Mouse (Mus musculus) stomach, postnatal 0 days (tissue): Measurements from ENCODE around the gene Des. TPM values are rescaled to one million over a fixed set of nuclear protein-coding genes. Genes with fewer than 3 reads are reported as not detected.

ENCODE experiments used
- ATAC-seq: fragments of 200-750 bp; cut with Nextera tagmentation; 2 replicates; pipeline ENCODE4 v1.8.0; 2017; ENCODE audit not compliant: low FRiP score, low TSS enrichment
- DNase-seq: peaks from one replicate; pipeline ENCODE4 v3.0.0-alpha.2; 2016; ENCODE audit warnings: low spot score
- H3K27ac ChIP-seq: fragments of 300-500 bp; sonication (generic); replicated peaks from 2 replicates; pipeline ENCODE4 v1.5.1; 2014; ENCODE audit warnings: mild to moderate bottlenecking, control low read depth
- H3K27me3 ChIP-seq: fragments of 300-500 bp; sonication (generic); 2 replicates; pipeline ENCODE4 v1.6.1; 2014; ENCODE audit warnings: low read length; ENCODE audit not compliant: control insufficient read depth, insufficient read depth
- H3K36me3 ChIP-seq: fragments of 300-500 bp; sonication (generic); 2 replicates; pipeline ENCODE4 v1.6.1; 2014; ENCODE audit warnings: low read length, mixed read lengths; ENCODE audit not compliant: control insufficient read depth, insufficient read depth
- H3K4me1 ChIP-seq: fragments of 300-500 bp; sonication (generic); replicated peaks from 2 replicates; pipeline ENCODE4 v1.6.1; 2014; ENCODE audit warnings: antibody characterized with exemption; ENCODE audit not compliant: control insufficient read depth, insufficient read depth
- H3K4me2 ChIP-seq: fragments of 300-500 bp; sonication (generic); replicated peaks from 2 replicates; pipeline ENCODE4 v1.6.1; 2014; ENCODE audit warnings: low read depth, mild to moderate bottlenecking, control low read depth, moderate library complexity
- H3K4me3 ChIP-seq: fragments of 300-500 bp; sonication (generic); 2 replicates; pipeline ENCODE4 v1.5.1; 2014; ENCODE audit warnings: low read depth, low read length, control low read depth
- H3K9ac ChIP-seq: fragments of 300-500 bp; sonication (generic); 2 replicates; pipeline ENCODE4 v1.6.1; 2014; ENCODE audit warnings: mild to moderate bottlenecking, low read length, control low read depth, mixed read lengths
- H3K9me3 ChIP-seq: fragments of 300-500 bp; sonication (generic); 2 replicates; pipeline ENCODE4 v1.6.1; 2016; ENCODE audit warnings: low read length; ENCODE audit not compliant: control insufficient read depth
- CTCF ChIP-seq: IDR thresholded peaks from 2 replicates; pipeline ENCODE4 v1.5.1; 2016; ENCODE audit warnings: antibody characterized with exemption, low read depth, mild to moderate bottlenecking, moderate library complexity
- EP300 ChIP-seq: optimal IDR thresholded peaks from 2 replicates; pipeline ENCODE3; 2016; ENCODE audit warnings: antibody characterized with exemption
- WGBS: fragments of 180-500 bp; shearing (Covaris S2); extraction: QIAGEN DNeasy Blood & Tissue Kit; methylation state at CpG from one replicate; pipeline ENCODE4 v1.1.7; 2014; 5-methylcytosine and 5-hydroxymethylcytosine counted together
- polyA plus RNA-seq: library from polyadenylated mRNA; unstranded; fragments of >200 nt; fragmentation: Nextera tagmentation; extraction: Ambion mirVana; gene quantifications from 2 replicates; pipeline ENCODE4 v1.2.1, GENCODE M21; 2015

Des gene
- polyA plus RNA-seq, 1 experiment from 2014 or later = 291 TPM

DNA sequence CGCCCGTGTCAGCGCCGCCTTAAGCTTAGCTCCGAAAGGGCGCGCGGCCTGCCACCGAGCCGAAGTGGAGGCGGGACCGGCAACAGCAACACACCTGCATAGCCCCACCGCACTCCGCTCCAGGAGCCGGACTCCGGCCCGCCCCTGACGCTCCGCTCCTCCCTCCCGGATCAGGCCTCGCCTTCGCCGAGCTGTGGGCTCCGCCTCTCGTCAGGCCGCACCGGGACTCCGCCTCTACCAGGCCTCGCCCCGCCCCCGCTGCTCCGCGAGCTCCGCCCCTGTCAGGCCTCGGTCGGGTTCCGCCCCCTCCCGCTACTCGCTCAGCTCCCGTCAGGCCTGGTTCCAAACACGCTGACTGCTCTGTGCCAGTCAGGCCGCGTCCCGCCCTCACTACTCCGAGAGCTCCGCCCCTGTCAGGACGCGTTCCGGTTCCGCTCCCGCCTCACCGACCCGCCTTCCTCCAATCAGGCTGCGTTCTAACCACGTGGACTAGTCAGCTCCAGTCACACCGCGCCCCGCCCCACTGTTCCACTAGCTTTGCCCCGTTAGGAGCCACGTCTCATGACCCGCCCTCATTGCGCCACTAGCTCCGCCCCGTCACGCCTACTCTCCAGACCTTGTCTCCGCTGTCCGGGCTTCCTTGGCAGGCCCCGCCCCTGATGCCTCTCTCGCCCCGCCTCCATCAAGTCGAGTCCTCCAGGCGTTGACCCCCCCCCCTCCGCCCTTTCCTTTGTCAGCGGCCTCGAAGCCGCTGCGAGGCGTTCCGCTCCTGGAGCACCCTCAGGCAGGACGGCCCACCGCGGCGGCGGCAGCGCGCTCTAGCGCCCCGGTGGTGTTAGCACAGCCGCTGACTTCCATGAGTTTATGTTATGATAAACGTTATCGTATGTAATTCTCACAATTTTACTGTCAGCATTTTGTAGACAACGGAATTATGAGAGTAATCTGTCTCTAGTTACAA lies 42.6 kb upstream of the Des start, which contains the start of gene Dnpep:
Gene Dnpep, minus strand, starts transcription at position 750 of the 961 bp plus-strand sequence.
- under 1% methylated on average over 89 of the region's 92 CpGs for WGBS
- DNase-seq = peak; percentile 100
- TF ChIP-seq CTCF (peak; percentile 87), EP300 (no peak)
- H3K36me3 ChIP-seq = peaks cover 5% of the 10 kb centered on the region; the same call in 1 of the 2 replicates
- peak within 1 kb of the TSS; percentile 73 for H3K4me3 ChIP-seq
- peak within 1 kb of the TSS; percentile 95 for H3K27ac ChIP-seq
- H3K9me3 ChIP-seq = no peaks in the 10 kb centered on the region
- H3K4me2 ChIP-seq = peak within 1 kb of the TSS; percentile 60
- no peaks in the 10 kb centered on the region for H3K4me1 ChIP-seq
- no peaks in the 10 kb centered on the region for H3K27me3 ChIP-seq
- H3K9ac ChIP-seq = peak within 1 kb of the TSS; percentile 77
- peak; percentile 97 for ATAC-seq

DNA sequence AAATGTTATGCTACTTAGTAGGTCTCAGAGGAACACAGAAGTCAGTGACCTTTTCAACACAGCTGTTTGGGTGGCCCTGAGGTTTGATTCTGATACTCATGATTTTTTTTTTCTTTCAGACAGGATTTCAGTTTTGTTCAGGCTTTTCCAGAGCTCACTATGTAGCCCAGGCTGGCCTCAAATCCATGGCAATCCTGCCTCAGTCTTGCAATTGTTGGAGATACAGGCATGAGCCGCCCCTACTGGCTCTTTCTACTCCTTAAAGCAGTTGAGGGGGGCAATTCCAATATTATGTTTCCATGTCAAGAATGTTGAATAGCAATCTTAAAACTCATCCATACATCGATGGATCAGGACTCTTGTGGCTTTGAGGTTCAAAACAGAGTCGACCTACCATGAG lies 41.8 kb upstream of the Des start:
- H3K9ac ChIP-seq = peak overlapping the region; percentile 18; the same call in 1 of the 2 replicates

DNA sequence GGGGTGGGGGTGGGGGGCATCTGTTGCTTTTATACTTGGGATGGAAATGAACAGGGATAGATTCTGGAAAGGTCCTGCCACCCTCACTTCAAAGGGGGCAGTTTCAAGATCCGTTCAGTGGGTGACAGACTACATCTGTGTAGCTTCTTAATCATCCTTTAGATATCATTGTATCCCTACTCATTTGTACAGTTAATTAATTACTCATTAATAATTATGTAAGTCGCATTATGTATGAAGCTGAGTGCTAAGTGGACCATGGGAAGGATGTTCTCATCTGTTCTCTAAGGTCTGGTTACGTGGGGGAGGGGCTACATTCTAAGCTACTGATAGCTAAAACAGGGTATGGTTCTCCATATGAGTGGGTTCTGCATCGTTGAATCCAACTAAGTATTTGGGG lies 41.4 kb upstream of the Des start:
- DNase-seq (no peak), ATAC-seq (no peak)
- Histone ChIP-seq H3K27ac (no peak overlapping the region), H3K9ac (no peak overlapping the region), H3K27me3 (no peaks in the 10 kb centered on the region), H3K9me3 (no peaks in the 10 kb centered on the region), H3K4me3 (no peak overlapping the region), H3K36me3 (no peaks in the 10 kb centered on the region), H3K4me1 (no peaks in the 10 kb centered on the region), H3K4me2 (no peak overlapping the region)
- WGBS = 85% methylated on average over 4 of the region's 4 CpGs
- TF ChIP-seq CTCF = no peak
- TF ChIP-seq EP300 = no peak

More for the DNA sequence above, 41.8 kb upstream of the Des start:
- Histone ChIP-seq H3K4me2 (peak overlapping the region; percentile 37), H3K4me3 (0 out of 2 replicates have a peak overlapping the region, but pooled peaks have one; percentile 10), H3K27me3 (no peaks in the 10 kb centered on the region), H3K27ac (no peak overlapping the region), H3K36me3 (no peaks in the 10 kb centered on the region), H3K4me1 (no peaks in the 10 kb centered on the region), H3K9me3 (no peaks in the 10 kb centered on the region)
- DNase-seq (no peak), ATAC-seq (no peak)
- TF ChIP-seq CTCF (no peak), EP300 (no peak)
- 72% methylated on average over 3 of the region's 3 CpGs for WGBS

DNA sequence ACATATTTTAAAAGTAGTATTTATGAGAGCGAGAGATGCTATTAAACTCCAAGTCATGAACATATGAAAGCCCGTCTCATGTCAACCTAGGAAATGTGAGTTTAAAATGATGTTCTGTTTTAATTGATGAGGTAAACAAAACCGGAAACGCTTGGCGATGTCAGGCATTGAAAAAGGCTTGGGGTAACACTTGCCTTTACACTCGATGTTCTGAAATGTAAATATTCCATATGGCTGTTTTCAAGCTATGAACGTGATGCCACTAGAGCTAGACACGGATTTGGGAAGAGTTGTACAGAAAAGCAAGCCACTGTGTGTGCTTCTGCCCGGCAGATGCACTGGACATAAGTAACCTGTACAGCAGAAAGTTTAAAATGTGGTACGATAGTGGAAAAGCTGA lies 41.0 kb upstream of the Des start:
- WGBS = 69% methylated on average over 10 of the region's 10 CpGs
- ATAC-seq = no peak

GRCm38 (mm10) chr1:75327461-75327860 lies 32.7 kb upstream of the Des start:
- Histone ChIP-seq H3K9me3 (no peaks in the 10 kb centered on the region), H3K27ac (no peak overlapping the region), H3K36me3 (no peaks in the 10 kb centered on the region), H3K4me1 (no peaks in the 10 kb centered on the region), H3K4me3 (no peak overlapping the region), H3K27me3 (no peaks in the 10 kb centered on the region), H3K9ac (no peak overlapping the region), H3K4me2 (no peak overlapping the region)
- TF ChIP-seq CTCF (no peak; the same call in 1 of the 2 replicates), EP300 (no peak)
- no peak for ATAC-seq
- DNase-seq = no peak

More for the DNA sequence above, 41.0 kb upstream of the Des start:
- H3K9me3 ChIP-seq = no peaks in the 10 kb centered on the region
- no peaks in the 10 kb centered on the region for H3K27me3 ChIP-seq
- TF ChIP-seq EP300 = no peak
- no peak for TF ChIP-seq CTCF
- no peak overlapping the region for H3K9ac ChIP-seq
- no peak overlapping the region for H3K4me2 ChIP-seq
- H3K27ac ChIP-seq = no peak overlapping the region
- H3K36me3 ChIP-seq = no peaks in the 10 kb centered on the region
- no peaks in the 10 kb centered on the region for H3K4me1 ChIP-seq
- H3K4me3 ChIP-seq = no peak overlapping the region
- DNase-seq = no peak

DNA sequence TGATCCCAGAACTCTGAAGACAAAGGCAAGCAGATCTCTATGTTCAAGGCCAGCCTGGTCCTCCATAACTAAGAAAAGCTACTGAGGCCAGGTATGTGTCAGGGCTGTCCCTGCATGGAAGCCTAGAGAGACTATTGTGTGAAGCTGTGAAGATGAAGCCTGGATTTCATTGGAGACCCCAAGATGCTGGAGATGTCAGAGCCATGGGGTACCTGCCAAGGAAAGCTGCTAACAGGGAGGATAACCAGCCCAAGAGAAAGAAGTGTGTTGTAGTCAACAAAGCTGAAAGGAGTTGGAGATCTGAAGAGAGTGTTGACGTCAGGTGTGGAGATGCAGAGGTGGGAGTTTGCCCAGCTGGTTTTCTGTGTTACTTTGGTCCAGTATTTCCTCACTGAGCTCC lies 28.9 kb upstream of the Des start:
- no peak overlapping the region for H3K9ac ChIP-seq
- no peak for ATAC-seq

More for the DNA sequence above, 28.9 kb upstream of the Des start:
- Histone ChIP-seq H3K27me3 (no peaks in the 10 kb centered on the region), H3K4me3 (no peak overlapping the region), H3K27ac (no peak overlapping the region), H3K36me3 (no peaks in the 10 kb centered on the region), H3K4me2 (no peak overlapping the region), H3K9me3 (no peaks in the 10 kb centered on the region), H3K4me1 (no peaks in the 10 kb centered on the region)
- no peak for DNase-seq
- WGBS = 60% methylated on average over 1 of the region's 1 CpGs
- no peak for TF ChIP-seq EP300
- no peak for TF ChIP-seq CTCF
